Mouse (Mus musculus): ENCODE data around the gene Mcat.

Mcat gene

GRCm38 (mm10) chr15:83582931-83583330 lies 19.3 kb upstream of the Mcat start:
- intact Hi-C loops (cut with DNase I) = no loop called here

GRCm38 (mm10) chr15:83576651-83577050 lies 13.1 kb upstream of the Mcat start:
- intact Hi-C loops (cut with DNase I) = no loop called here

- intact Hi-C loops (cut with DNase I) = no loop called here
Observed at GRCm38 (mm10) chr15:83575543-83575942, 12.0 kb upstream of the Mcat start.

GRCm38 (mm10) chr15:83574731-83575351 lies 11.3 kb upstream of the Mcat start:
- intact Hi-C loops (cut with DNase I) = no loop called here

- intact Hi-C loops (cut with DNase I) = no loop called here
Observed at GRCm38 (mm10) chr15:83573606-83574005, 10.0 kb upstream of the Mcat start.

- intact Hi-C loops (cut with DNase I) = no loop called here
Observed at GRCm38 (mm10) chr15:83572132-83572531, 8.5 kb upstream of the Mcat start.

- intact Hi-C loops (cut with DNase I) = no loop called here
Observed at GRCm38 (mm10) chr15:83571636-83572035, 8.0 kb upstream of the Mcat start.

GRCm38 (mm10) chr15:83570641-83571040 lies 7.1 kb upstream of the Mcat start:
- intact Hi-C loops (cut with DNase I) = no loop called here

- intact Hi-C loops (cut with DNase I) = no loop called here
Observed at GRCm38 (mm10) chr15:83569682-83570081, 6.1 kb upstream of the Mcat start.

- intact Hi-C loops (cut with DNase I) = no loop called here
Observed at GRCm38 (mm10) chr15:83568544-83568943, 5.0 kb upstream of the Mcat start.

- intact Hi-C loops (cut with DNase I) = no loop called here
Observed at GRCm38 (mm10) chr15:83567728-83568127, 4.1 kb upstream of the Mcat start.

GRCm38 (mm10) chr15:83566006-83566405 lies 2.4 kb upstream of the Mcat start:
- intact Hi-C loops (cut with DNase I) = no loop called here

- intact Hi-C loops (cut with DNase I) = no loop called here
Observed at GRCm38 (mm10) chr15:83565434-83565833, 1.8 kb upstream of the Mcat start.

- intact Hi-C loops (cut with DNase I) = no loop called here
Observed at GRCm38 (mm10) chr15:83563857-83564651, 467 bp upstream of the Mcat start.

GRCm38 (mm10) chr15:83562626-83563270 lies 839 bp downstream of the Mcat start:
- intact Hi-C loops (cut with DNase I) = no loop called here

GRCm38 (mm10) chr15:83560941-83561477 lies 2.6 kb downstream of the Mcat start:
- intact Hi-C loops (cut with DNase I) = no loop called here

- intact Hi-C loops (cut with DNase I) = no loop called here
Observed at GRCm38 (mm10) chr15:83555161-83555974, 8.2 kb downstream of the Mcat start.

GRCm38 (mm10) chr15:83553831-83554230 lies 9.8 kb downstream of the Mcat start:
- intact Hi-C loops (cut with DNase I) = no loop called here

- intact Hi-C loops (cut with DNase I) = no loop called here
Observed at GRCm38 (mm10) chr15:83550137-83550536, 13.4 kb downstream of the Mcat start.

- intact Hi-C loops (cut with DNase I) = no loop called here
Observed at GRCm38 (mm10) chr15:83547144-83547543, 16.4 kb downstream of the Mcat start.

- intact Hi-C loops (cut with DNase I) = no loop called here
Observed at GRCm38 (mm10) chr15:83546029-83546428, 17.6 kb downstream of the Mcat start.

All from adrenal gland (tissue).